In the genomic region with DNA sequence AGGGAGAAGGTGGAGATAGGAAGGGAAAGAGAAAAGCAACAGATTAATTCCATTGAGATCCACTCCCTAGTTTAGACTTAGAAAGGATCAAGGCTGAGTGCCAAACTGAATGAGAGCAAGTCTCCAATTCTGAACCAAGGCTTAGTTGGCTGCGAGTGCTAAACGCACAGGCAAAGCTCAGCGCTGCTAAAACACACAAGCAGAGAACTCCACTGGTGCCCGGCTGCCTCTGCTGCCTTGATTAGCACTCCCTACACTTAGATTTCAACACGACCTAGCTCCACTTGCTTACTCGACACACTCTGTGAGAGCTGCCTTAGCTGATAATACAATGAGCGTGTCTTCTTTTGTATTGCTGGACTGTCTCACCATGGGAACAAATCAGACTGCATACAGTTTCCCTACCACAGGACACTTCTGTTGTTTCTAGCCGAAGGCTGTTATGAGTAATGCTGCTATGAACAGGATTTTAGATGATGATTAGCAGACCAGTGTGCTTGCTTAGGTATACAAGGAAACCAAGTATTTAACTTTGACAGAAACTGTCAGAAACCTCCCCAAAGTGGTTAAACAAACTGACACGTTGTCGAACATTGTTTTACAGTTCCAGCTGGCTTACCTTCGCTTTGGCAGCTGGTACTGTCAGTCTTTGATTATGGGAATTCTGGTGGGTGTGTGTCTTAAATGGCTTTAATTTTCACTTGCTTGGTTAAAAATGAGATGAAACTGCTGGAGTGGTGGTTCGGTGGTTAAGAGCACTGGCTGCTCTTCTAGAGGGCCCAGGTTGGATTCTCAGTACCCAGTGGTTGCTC, we compare ENCODE assay signal across 16 mouse cellular contexts.
DNase-seq lines count a peak whose midpoint lies in the region; ATAC-seq and TF ChIP-seq lines count a peak whose summit lies in the region.
"Had no signal": no experiment of that assay in that cellular context is flagged by ENCODE, and none has a peak within 500 bp of the region (broad histone marks: within the 10 kb centered on the region; RNA-seq: fewer than 3 reads in every experiment).

No protein-coding gene starts in this region.

- H3K27ac ChIP-seq in ES-E14 (ENCODE audit: insufficient read depth, low read depth, low read length, poor library complexity, severe bottlenecking), result peak overlapping the region; percentile 69
- no peak overlapping the region for H3K27ac ChIP-seq in kidney, embryonic 15.5 days
- H3K27ac ChIP-seq: embryonic facial prominence, embryonic 10.5 days had no signal

- H3K4me3 ChIP-seq in ES-E14 (ENCODE audit: insufficient read depth in 1 of 2, low read depth in 1 of 2, low read length in 2 of 2, poor library complexity in 1 of 2, severe bottlenecking in 1 of 2), result no peak overlapping the region; a peak in 1 of 4 replicates
- no peak overlapping the region for H3K4me3 ChIP-seq in myocyte
- no peak overlapping the region for H3K4me3 ChIP-seq in kidney, embryonic 15.5 days (replicated peaks)
- H3K4me3 ChIP-seq: embryonic facial prominence, embryonic 10.5 days had no signal

- no peaks in the 10 kb centered on the region for H3K9me3 ChIP-seq in ES-E14 (ENCODE audit: control insufficient read depth, insufficient read depth, low read depth, low read length)
- H3K9me3 ChIP-seq in kidney, embryonic 15.5 days (replicated peaks), result no peaks in the 10 kb centered on the region
- H3K9me3 ChIP-seq: embryonic facial prominence, embryonic 10.5 days had no signal

- peak overlapping the region; percentile 30 for H3K4me2 ChIP-seq in myocyte (ENCODE audit: low read depth)
- H3K4me2 ChIP-seq in kidney, embryonic 15.5 days, result no peak overlapping the region

- H3ac ChIP-seq in myocyte (ENCODE audit: control insufficient read depth, insufficient read length), result no peak overlapping the region

- TF ChIP-seq CTCF in brain, embryonic 14.5 days (IDR thresholded peaks at IDR 0.05; ENCODE audit: borderline replicate concordance, extremely low read depth, insufficient read depth, insufficient read length), result no peak

- H3K27me3 ChIP-seq in myocyte (ENCODE audit: control insufficient read depth, insufficient read depth, insufficient read length), result no peaks in the 10 kb centered on the region
- no peaks in the 10 kb centered on the region for H3K27me3 ChIP-seq in kidney, embryonic 15.5 days
- H3K27me3 ChIP-seq: CH12.LX had no signal

- in situ Hi-C loops in ES-E14 (cut with MboI; ENCODE audit: low sequenced_read_pairs in 2 of 2, unreplicated experiment in 2 of 2), result no loop called here

- no peaks in the 10 kb centered on the region for H3K79me2 ChIP-seq in myocyte (ENCODE audit: control insufficient read depth, insufficient read depth)

- ATAC-seq in kidney, embryonic 15.5 days (replicated peaks; ENCODE audit: low FRiP score), result no peak
- ATAC-seq: hindbrain, embryonic 16.5 days; liver, postnatal 0 days had no signal

- H3K36me3 ChIP-seq in ES-E14 (ENCODE audit: control insufficient read depth, insufficient read depth, low read length, poor library complexity, severe bottlenecking) (peaks cover 40% of the 10 kb centered on the region), myocyte (ENCODE audit: control insufficient read depth, insufficient read depth) (no peaks in the 10 kb centered on the region)
- H3K36me3 ChIP-seq in kidney, embryonic 15.5 days, result no peaks in the 10 kb centered on the region
- H3K36me3 ChIP-seq: embryonic facial prominence, embryonic 10.5 days had no signal

- TF ChIP-seq POLR2A in brain, embryonic 14.5 days (IDR thresholded peaks at IDR 0.05; ENCODE audit: borderline replicate concordance, extremely low read depth, insufficient read depth, insufficient read length, poor library complexity, severe bottlenecking), result no peak
- no peak for TF ChIP-seq POLR2A in myocyte (IDR thresholded peaks at IDR 0.05; ENCODE audit: insufficient read length, low read depth)

- H3K9ac ChIP-seq in ES-E14 (ENCODE audit: insufficient read depth, low read depth, low read length, poor library complexity, severe bottlenecking), result peak overlapping the region; percentile 45; the same call in 1 of the 2 replicates
- H3K9ac ChIP-seq in kidney, embryonic 15.5 days, result no peak overlapping the region
- H3K9ac ChIP-seq: liver, postnatal 0 days had no signal

- 88% methylated on average over 12 of the region's 12 CpGs for WGBS in kidney, embryonic 15.5 days

- DNase-seq in heart, adult 18-20 months, result peak; percentile 49 to 50
- DNase-seq in heart, postnatal 4 days, result no peak
- DNase-seq in ES-E14 (ENCODE audit: low read depth, low spot score), result no peak
- peak; percentile 76 for DNase-seq in brain, embryonic 14.5 days (ENCODE audit: low read depth)
- DNase-seq in ovary, adult 18-20 months (ENCODE audit: low spot score), result no peak
- DNase-seq: cerebellum, adult 9-10 months; kidney, adult 8-10 months; liver, postnatal 0 days; lung, postnatal 4 days; midbrain, embryonic 14.5 days; thymus, adult 18-20 months had no signal

- peaks cover 0 to 4% of the 10 kb centered on the region in 2 experiments; a peak in 2 of 4 replicates for H3K4me1 ChIP-seq in ES-E14 (ENCODE audit: control insufficient read depth in 2 of 2, insufficient read depth in 2 of 2, low read length in 2 of 2, poor library complexity in 1 of 2)
- no peaks in the 10 kb centered on the region for H3K4me1 ChIP-seq in kidney, embryonic 15.5 days
- H3K4me1 ChIP-seq: embryonic facial prominence, embryonic 10.5 days had no signal

TF ChIP-seq in ES-E14, 5 proteins besides CTCF, POLR2A, EP300 and RAD21:
- TF ChIP-seq CHD2 (IDR thresholded peaks at IDR 0.05; ENCODE audit: low read depth, low read length), result no peak
- TF ChIP-seq MAFK (IDR thresholded peaks at IDR 0.05; ENCODE audit: insufficient read depth, low read depth, low read length), result no peak
- no peak for TF ChIP-seq ZNF384 (IDR thresholded peaks at IDR 0.05; ENCODE audit: low read depth, low read length)
- TF ChIP-seq ZC3H11A (IDR thresholded peaks at IDR 0.05; ENCODE audit: borderline replicate concordance, low read depth, low read length), result no peak

TF ChIP-seq in myocyte, 11 proteins besides CTCF, POLR2A, EP300 and RAD21:
- no peak for TF ChIP-seq SRF (IDR thresholded peaks at IDR 0.05; ENCODE audit: control insufficient read depth, insufficient read length, low read depth)
- no peak for TF ChIP-seq POLR2AphosphoS2 (IDR thresholded peaks at IDR 0.05; ENCODE audit: insufficient read length, low read depth)
- no peak for TF ChIP-seq TCF3 (IDR thresholded peaks at IDR 0.05; ENCODE audit: insufficient read length, low read depth)
- TF ChIP-seq MYOG (IDR thresholded peaks at IDR 0.05; ENCODE audit: control insufficient read depth in 1 of 3, insufficient read depth in 1 of 3, insufficient read length in 2 of 3, low read depth in 2 of 3), result no peak
- TF ChIP-seq TCF12 (IDR thresholded peaks at IDR 0.05; ENCODE audit: insufficient read depth, poor library complexity, severe bottlenecking), result no peak
- TF ChIP-seq CEBPB (IDR thresholded peaks at IDR 0.05; ENCODE audit: insufficient read depth, poor library complexity, severe bottlenecking), result no peak
- TF ChIP-seq MYOD1 (IDR thresholded peaks at IDR 0.05; ENCODE audit: control insufficient read depth in 1 of 3, insufficient read length in 2 of 3, low read depth in 2 of 3), result peak in 2 of 3 experiments; percentile 52 to 65
- TF ChIP-seq REST (IDR thresholded peaks at IDR 0.05; ENCODE audit: insufficient read depth, insufficient read length), result no peak
TF ChIP-seq in myocyte: peak in this region for 1.

Comparison
In these comparisons a context has a peak if more than half of its experiments do, and no peak if none do; other contexts are left out.
1. DNase-seq: peak in heart, adult 18-20 months (2 of 2) and brain, embryonic 14.5 days (single experiment); none in heart, postnatal 4 days (single experiment), ES-E14 (single experiment) and ovary, adult 18-20 months (single experiment).